Mouse (Mus musculus): ENCODE data around the gene Qrich1. TPM values are rescaled to one million over a fixed set of nuclear protein-coding genes. Genes with fewer than 3 reads are reported as not detected.

Qrich1 gene
- polyA plus RNA-seq, 1 experiment, result 87.8 TPM

GRCm38 (mm10) chr9:108517931-108518332 lies 1.3 kb downstream of the Qrich1 start:
- no peak for TF ChIP-seq GATA1 (IDR thresholded peaks at IDR 0.05; ENCODE audit: low read length)

GRCm38 (mm10) chr9:108521604-108522003 lies 5.0 kb downstream of the Qrich1 start:
- no peak for TF ChIP-seq GATA1 (IDR thresholded peaks at IDR 0.05; ENCODE audit: low read length)

- no peak for TF ChIP-seq GATA1 (IDR thresholded peaks at IDR 0.05; ENCODE audit: low read length)
These were observed 6.7 kb downstream of the Qrich1 start for GRCm38 (mm10) chr9:108523341-108523740.

GRCm38 (mm10) chr9:108525400-108525799 lies 8.8 kb downstream of the Qrich1 start:
- no peak for TF ChIP-seq GATA1 (IDR thresholded peaks at IDR 0.05; ENCODE audit: low read length)

GRCm38 (mm10) chr9:108530954-108531353 lies 14.3 kb downstream of the Qrich1 start:
- no peak for TF ChIP-seq GATA1 (IDR thresholded peaks at IDR 0.05; ENCODE audit: low read length)

GRCm38 (mm10) chr9:108531496-108531895 lies 14.9 kb downstream of the Qrich1 start:
- no peak for TF ChIP-seq GATA1 (IDR thresholded peaks at IDR 0.05; ENCODE audit: low read length)

- no peak for TF ChIP-seq GATA1 (IDR thresholded peaks at IDR 0.05; ENCODE audit: low read length)
These were observed 24.2 kb downstream of the Qrich1 start for GRCm38 (mm10) chr9:108540846-108541245.

- TF ChIP-seq GATA1 (IDR thresholded peaks at IDR 0.05; ENCODE audit: low read length), result no peak
These were observed 29.4 kb downstream of the Qrich1 start for GRCm38 (mm10) chr9:108545986-108546385.

- no peak for TF ChIP-seq GATA1 (IDR thresholded peaks at IDR 0.05; ENCODE audit: low read length)
These were observed 30.3 kb downstream of the Qrich1 start for GRCm38 (mm10) chr9:108546875-108547274.

GRCm38 (mm10) chr9:108559169-108559568 lies 42.6 kb downstream of the Qrich1 start:
- no peak for TF ChIP-seq GATA1 (IDR thresholded peaks at IDR 0.05; ENCODE audit: low read length)

GRCm38 (mm10) chr9:108560227-108560841 lies 43.7 kb downstream of the Qrich1 start, which contains the start of gene Impdh2:
TSS of gene Impdh2 (plus strand) at chr9:108560286.
- no peak for TF ChIP-seq GATA1 (IDR thresholded peaks at IDR 0.05; ENCODE audit: low read length)

- TF ChIP-seq GATA1 (IDR thresholded peaks at IDR 0.05; ENCODE audit: low read length), result no peak
These were observed 47.1 kb downstream of the Qrich1 start for GRCm38 (mm10) chr9:108563671-108564070.

GRCm38 (mm10) chr9:108564131-108564530 lies 47.5 kb downstream of the Qrich1 start:
- TF ChIP-seq GATA1 (IDR thresholded peaks at IDR 0.05; ENCODE audit: low read length), result no peak

GRCm38 (mm10) chr9:108565881-108566814 lies 49.5 kb downstream of the Qrich1 start:
- no peak for TF ChIP-seq GATA1 (IDR thresholded peaks at IDR 0.05; ENCODE audit: low read length)

GRCm38 (mm10) chr9:108566815-108567776 lies 50.5 kb downstream of the Qrich1 start, which contains the start of gene Ndufaf3:
TSS of gene Ndufaf3 (minus strand) at chr9:108567434.
- TF ChIP-seq GATA1 (IDR thresholded peaks at IDR 0.05; ENCODE audit: low read length), result no peak
